Mouse (Mus musculus) forebrain, embryonic 11.5 days (tissue): ENCODE results near the gene Bach2. TPM values are rescaled to one million over a fixed set of nuclear protein-coding genes. Genes with fewer than 3 reads are reported as not detected.

Experiments
- ATAC-seq: fragments of 200-750 bp; cut with Nextera tagmentation; replicated peaks from 2 replicates; pipeline ENCODE4 v1.8.0; 2017; ENCODE audit warnings: moderate TSS enrichment; ENCODE audit not compliant: low FRiP score
- DNase-seq: peaks from one replicate; pipeline ENCODE4 v3.0.0-alpha.2; 2017; ENCODE audit warnings: low spot score
- H3K27ac ChIP-seq: fragments of 300-500 bp; sonication (generic); 2 replicates; pipeline ENCODE4 v1.5.1; 2014; ENCODE audit warnings: low read depth, low read length
- H3K27me3 ChIP-seq: fragments of 300-500 bp; sonication (generic); 2 replicates; pipeline ENCODE4 v1.6.1; 2014; ENCODE audit warnings: mild to moderate bottlenecking, low read length, mixed read lengths; ENCODE audit not compliant: control insufficient read depth, insufficient read depth
- H3K36me3 ChIP-seq: fragments of 300-500 bp; sonication (generic); 2 replicates; pipeline ENCODE4 v1.6.1; 2014; ENCODE audit warnings: mild to moderate bottlenecking, low read length, moderate library complexity, mixed read lengths; ENCODE audit not compliant: control insufficient read depth, insufficient read depth
- H3K4me1 ChIP-seq: fragments of 300-500 bp; sonication (generic); replicated peaks from 2 replicates; pipeline ENCODE4 v1.6.1; 2014; ENCODE audit warnings: low read length, mixed read lengths; ENCODE audit not compliant: control insufficient read depth, insufficient read depth
- H3K4me2 ChIP-seq: fragments of 300-500 bp; sonication (generic); 2 replicates; pipeline ENCODE4 v1.6.1; 2014; ENCODE audit warnings: low read depth, mild to moderate bottlenecking, low read length, moderate library complexity, mixed read lengths; ENCODE audit not compliant: severe bottlenecking
- H3K4me3 ChIP-seq: fragments of 300-500 bp; sonication (generic); 2 replicates; pipeline ENCODE4 v1.5.1; 2014; ENCODE audit warnings: low read depth, low read length
- H3K9ac ChIP-seq: fragments of 300-500 bp; sonication (generic); 2 replicates; pipeline ENCODE4 v1.6.1; 2014; ENCODE audit warnings: low read length
- H3K9me3 ChIP-seq: fragments of 300-500 bp; sonication (generic); 2 replicates; pipeline ENCODE4 v1.6.1; 2016; ENCODE audit warnings: low read length, mixed read lengths; ENCODE audit not compliant: control insufficient read depth
- WGBS: fragments of 180-500 bp; shearing (Covaris S2); extraction: QIAGEN DNeasy Blood & Tissue Kit; methylation state at CpG from one replicate; pipeline ENCODE4 v1.1.7; 2014; 5-methylcytosine and 5-hydroxymethylcytosine counted together
- polyA plus RNA-seq: library from polyadenylated mRNA; unstranded; fragments of >200 nt; fragmentation: Nextera tagmentation; extraction: Ambion mirVana; gene quantifications from 2 replicates; pipeline ENCODE4 v1.2.1, GENCODE M21; 2014

Gene Bach2
- polyA plus RNA-seq, 1 experiment from 2014 or later, result 16.2 TPM

GRCm38 (mm10) chr4:32486654-32487398, 248.2 kb downstream of the Bach2 start:
- Histone ChIP-seq H3K4me2 (no peak overlapping the region), H3K9me3 (no peaks in the 10 kb centered on the region), H3K4me1 (peaks cover 9% of the 10 kb centered on the region; the same call in 1 of the 2 replicates), H3K27me3 (no peaks in the 10 kb centered on the region), H3K27ac (peak overlapping the region; percentile 60; the same call in 1 of the 2 replicates), H3K36me3 (no peaks in the 10 kb centered on the region), H3K9ac (peak overlapping the region; percentile 12; the same call in 1 of the 2 replicates), H3K4me3 (no peak overlapping the region)
- WGBS, result 50% methylated on average over 17 of the region's 17 CpGs
- DNase-seq, result no peak
- peak; percentile 63; the same call in 1 of the 2 replicates for ATAC-seq

- Histone ChIP-seq H3K9me3 (no peaks in the 10 kb centered on the region), H3K4me1 (peaks cover 4% of the 10 kb centered on the region; the same call in 1 of the 2 replicates), H3K4me2 (no peak overlapping the region), H3K36me3 (no peaks in the 10 kb centered on the region), H3K9ac (no peak overlapping the region), H3K27me3 (no peaks in the 10 kb centered on the region), H3K27ac (no peak overlapping the region), H3K4me3 (no peak overlapping the region)
- no peak for ATAC-seq
- WGBS, result 86% methylated on average over 1 of the region's 1 CpGs
- no peak for DNase-seq
Measured at GRCm38 (mm10) chr4:32489186-32489585, 250.6 kb downstream of the Bach2 start.

DNA sequence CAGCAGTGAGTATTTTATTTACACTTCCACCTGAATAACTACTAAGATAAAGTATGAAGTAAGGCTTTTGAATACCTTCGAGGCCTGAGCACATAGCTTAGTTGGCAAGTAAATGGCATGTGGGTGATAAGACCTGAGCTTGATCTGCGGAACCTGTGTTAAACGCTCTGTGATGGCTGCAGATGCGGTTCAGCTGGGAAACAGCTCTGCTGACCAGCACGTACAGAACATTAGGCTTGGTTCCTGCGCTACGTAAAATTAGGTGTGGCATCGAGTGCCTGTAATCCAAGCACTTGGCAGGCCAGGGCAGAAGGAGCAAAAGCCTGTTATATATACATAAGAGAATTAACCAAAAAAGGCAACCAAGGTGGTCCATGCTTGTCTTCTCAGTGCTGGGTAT, 252.6 kb downstream of the Bach2 start:
- no peaks in the 10 kb centered on the region for H3K27me3 ChIP-seq
- no peak overlapping the region for H3K9ac ChIP-seq
- WGBS, result 87% methylated on average over 8 of the region's 8 CpGs
- no peak for ATAC-seq
- H3K9me3 ChIP-seq, result no peaks in the 10 kb centered on the region; the same call in 1 of the 2 replicates
- no peak overlapping the region for H3K4me3 ChIP-seq
- DNase-seq, result no peak
- H3K27ac ChIP-seq, result no peak overlapping the region
- no peaks in the 10 kb centered on the region for H3K36me3 ChIP-seq
- peaks cover 4% of the 10 kb centered on the region; the same call in 1 of the 2 replicates for H3K4me1 ChIP-seq
- H3K4me2 ChIP-seq, result no peak overlapping the region

- Histone ChIP-seq H3K9ac (no peak overlapping the region), H3K4me1 (no peaks in the 10 kb centered on the region), H3K27ac (no peak overlapping the region), H3K9me3 (no peaks in the 10 kb centered on the region; the same call in 1 of the 2 replicates), H3K27me3 (no peaks in the 10 kb centered on the region), H3K36me3 (no peaks in the 10 kb centered on the region), H3K4me2 (no peak overlapping the region), H3K4me3 (no peak overlapping the region)
- 85% methylated on average over 7 of the region's 7 CpGs for WGBS
- no peak for DNase-seq
- no peak for ATAC-seq
Measured at GRCm38 (mm10) chr4:32492834-32493233, 254.2 kb downstream of the Bach2 start.

GRCm38 (mm10) chr4:32501780-32502179, 263.2 kb downstream of the Bach2 start:
- DNase-seq (no peak), ATAC-seq (no peak)
- no peaks in the 10 kb centered on the region for H3K27me3 ChIP-seq
- no peak overlapping the region for H3K9ac ChIP-seq
- H3K27ac ChIP-seq, result no peak overlapping the region
- H3K36me3 ChIP-seq, result no peaks in the 10 kb centered on the region; the same call in 1 of the 2 replicates
- WGBS, result 93% methylated on average over 8 of the region's 8 CpGs
- H3K4me2 ChIP-seq, result no peak overlapping the region
- no peaks in the 10 kb centered on the region for H3K4me1 ChIP-seq
- no peak overlapping the region for H3K4me3 ChIP-seq
- no peaks in the 10 kb centered on the region for H3K9me3 ChIP-seq

GRCm38 (mm10) chr4:32502181-32502580, 263.6 kb downstream of the Bach2 start:
- WGBS, result 91% methylated on average over 4 of the region's 4 CpGs
- Histone ChIP-seq H3K9ac (no peak overlapping the region), H3K9me3 (no peaks in the 10 kb centered on the region), H3K36me3 (no peaks in the 10 kb centered on the region; the same call in 1 of the 2 replicates), H3K4me3 (no peak overlapping the region), H3K4me1 (no peaks in the 10 kb centered on the region), H3K4me2 (no peak overlapping the region), H3K27me3 (no peaks in the 10 kb centered on the region), H3K27ac (no peak overlapping the region)
- ATAC-seq (no peak), DNase-seq (no peak)

- WGBS, result 94% methylated on average over 11 of the region's 11 CpGs
Measured at GRCm38 (mm10) chr4:32504236-32504635, 265.6 kb downstream of the Bach2 start.

DNA sequence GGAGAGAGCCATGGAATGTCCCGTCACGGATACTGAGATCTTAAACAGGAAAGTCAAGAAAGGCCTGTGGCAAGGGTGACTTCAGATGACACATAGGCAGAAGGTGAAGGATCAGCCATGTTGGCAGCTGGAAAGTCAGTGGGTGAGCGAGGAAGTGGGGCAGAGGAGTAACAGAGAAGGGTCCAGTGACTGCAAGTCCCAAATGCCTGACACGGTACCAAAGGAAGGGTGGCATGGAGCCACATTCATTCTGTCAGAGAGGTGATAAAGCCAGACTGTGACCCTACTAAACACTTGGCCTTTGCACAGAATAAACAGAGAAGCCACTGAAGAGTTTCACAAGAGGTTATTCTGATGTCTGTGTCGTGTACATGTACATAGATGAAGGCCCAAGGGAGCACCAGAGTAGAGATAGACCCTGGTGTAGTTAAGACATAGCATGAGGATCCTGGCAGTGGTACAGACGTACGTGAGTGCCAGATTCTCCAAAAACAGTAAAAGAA, 267.8 kb downstream of the Bach2 start:
- H3K27ac ChIP-seq, result no peak overlapping the region
- ATAC-seq, result no peak
- H3K36me3 ChIP-seq, result no peaks in the 10 kb centered on the region; the same call in 1 of the 2 replicates
- no peak overlapping the region for H3K4me3 ChIP-seq
- H3K9ac ChIP-seq, result no peak overlapping the region
- WGBS, result 91% methylated on average over 7 of the region's 7 CpGs
- peaks cover 8% of the 10 kb centered on the region for H3K4me1 ChIP-seq
- no peak for DNase-seq
- H3K4me2 ChIP-seq, result no peak overlapping the region
- no peaks in the 10 kb centered on the region for H3K9me3 ChIP-seq
- no peaks in the 10 kb centered on the region for H3K27me3 ChIP-seq

More at GRCm38 (mm10) chr4:32504236-32504635, 265.6 kb downstream of the Bach2 start:
- Histone ChIP-seq H3K9ac (no peak overlapping the region), H3K27ac (no peak overlapping the region), H3K4me2 (no peak overlapping the region), H3K4me1 (peaks cover 8% of the 10 kb centered on the region), H3K27me3 (no peaks in the 10 kb centered on the region), H3K9me3 (no peaks in the 10 kb centered on the region), H3K4me3 (no peak overlapping the region), H3K36me3 (no peaks in the 10 kb centered on the region; the same call in 1 of the 2 replicates)
- no peak for ATAC-seq
- no peak for DNase-seq
